Mouse (Mus musculus) large intestine, adult 2 months (tissue): ENCODE data around the gene Lrfn2. TPM values are rescaled to one million over a fixed set of nuclear protein-coding genes. Genes with fewer than 3 reads are reported as not detected.

Experiments used
- DNase-seq: peaks from one replicate; pipeline ENCODE4 v3.0.0-alpha.2; 2012; ENCODE audit warnings: low read depth, low spot score
- WGBS: fragments of 180-500 bp; shearing (Covaris S2); methylation state at CpG from one replicate; pipeline ENCODE4 v1.1.7; 2018; 5-methylcytosine and 5-hydroxymethylcytosine counted together
- polyA plus RNA-seq: library from polyadenylated mRNA; depleted of rRNA; stranded (reverse); fragments of >200 nt; gene quantifications from 2 replicates; pipeline ENCODE4 v1.2.3, GENCODE M21; 2012; rRNA removed

Lrfn2 gene
- polyA plus RNA-seq: 0.06 TPM in 1 of 2 replicates, not detected in the other

GRCm38 (mm10) chr17:48931621-48932405, at the start of gene Lrfn2:
Lrfn2 (plus strand) TSS chr17:48932379.
- no peak for DNase-seq
- WGBS: 1% methylated on average over 54 of the region's 56 CpGs

- 32% methylated on average over 8 of the region's 8 CpGs for WGBS
- no peak for DNase-seq
Observed at GRCm38 (mm10) chr17:48887472-48888385, 44.5 kb upstream of the Lrfn2 start.

- WGBS: 28% methylated on average over 4 of the region's 4 CpGs
- DNase-seq: no peak
Observed at GRCm38 (mm10) chr17:48905286-48906040, 26.7 kb upstream of the Lrfn2 start.

GRCm38 (mm10) chr17:48913437-48913836, 18.7 kb upstream of the Lrfn2 start:
- 37% methylated on average over 6 of the region's 6 CpGs for WGBS
- no peak for DNase-seq

- 13% methylated on average over 11 of the region's 11 CpGs for WGBS
Observed at GRCm38 (mm10) chr17:48917411-48917810, 14.8 kb upstream of the Lrfn2 start.

GRCm38 (mm10) chr17:48918458-48918857, 13.7 kb upstream of the Lrfn2 start:
- 96% methylated on average over 3 of the region's 3 CpGs for WGBS
- DNase-seq: no peak

More at GRCm38 (mm10) chr17:48917411-48917810, 14.8 kb upstream of the Lrfn2 start:
- DNase-seq: no peak

GRCm38 (mm10) chr17:48922905-48923304, 9.3 kb upstream of the Lrfn2 start:
- no peak for DNase-seq
- WGBS: 83% methylated on average over 2 of the region's 2 CpGs

GRCm38 (mm10) chr17:48925426-48925825, 6.8 kb upstream of the Lrfn2 start:
- 10% methylated on average over 9 of the region's 9 CpGs for WGBS
- no peak for DNase-seq

GRCm38 (mm10) chr17:48930994-48931393, 1.2 kb upstream of the Lrfn2 start:
- 45% methylated on average over 10 of the region's 10 CpGs for WGBS
- no peak for DNase-seq

- no peak for DNase-seq
- WGBS: 3% methylated on average over 26 of the region's 26 CpGs
Observed at GRCm38 (mm10) chr17:48932406-48932906, 277 bp downstream of the Lrfn2 start.

GRCm38 (mm10) chr17:48932916-48933315, 737 bp downstream of the Lrfn2 start:
- no peak for DNase-seq
- 17% methylated on average over 9 of the region's 9 CpGs for WGBS

GRCm38 (mm10) chr17:48935201-48935600, 3.0 kb downstream of the Lrfn2 start:
- 82% methylated on average over 8 of the region's 8 CpGs for WGBS
- no peak for DNase-seq

GRCm38 (mm10) chr17:48936445-48937141, 4.4 kb downstream of the Lrfn2 start:
- DNase-seq: no peak
- 52% methylated on average over 5 of the region's 5 CpGs for WGBS

- DNase-seq: no peak
- 38% methylated on average over 7 of the region's 7 CpGs for WGBS
Observed at GRCm38 (mm10) chr17:48938711-48939220, 6.6 kb downstream of the Lrfn2 start.

- WGBS: 79% methylated on average over 9 of the region's 9 CpGs
- no peak for DNase-seq
Observed at GRCm38 (mm10) chr17:48946315-48946714, 14.1 kb downstream of the Lrfn2 start.

- DNase-seq: no peak
- 55% methylated on average over 3 of the region's 3 CpGs for WGBS
Observed at GRCm38 (mm10) chr17:48946765-48947164, 14.6 kb downstream of the Lrfn2 start.

- WGBS: 88% methylated on average over 1 of the region's 1 CpGs
Observed at GRCm38 (mm10) chr17:48951250-48951649, 19.1 kb downstream of the Lrfn2 start.

GRCm38 (mm10) chr17:48956033-48956631, 24.0 kb downstream of the Lrfn2 start:
- 70% methylated on average over 7 of the region's 7 CpGs for WGBS
- DNase-seq: no peak

More at GRCm38 (mm10) chr17:48951250-48951649, 19.1 kb downstream of the Lrfn2 start:
- DNase-seq: no peak
